Mouse (Mus musculus) G1E-ER4 (cell line): ENCODE results near the gene Kcmf1. TPM values are rescaled to one million over a fixed set of nuclear protein-coding genes. Genes with fewer than 3 reads are reported as not detected.

ENCODE experiments used
- GATA1 ChIP-seq: IDR thresholded peaks from one replicate; pipeline ENCODE4 v1.8.0; 2012; ENCODE audit warnings: low read length, inconsistent platforms
- polyA plus RNA-seq: library from polyadenylated mRNA; stranded (reverse); fragments of >175 nt; gene quantifications from 2 replicates; pipeline ENCODE4 v1.2.3, GENCODE M21; 2012

Gene Kcmf1
- polyA plus RNA-seq, 1 experiment: 25.8 TPM

DNA sequence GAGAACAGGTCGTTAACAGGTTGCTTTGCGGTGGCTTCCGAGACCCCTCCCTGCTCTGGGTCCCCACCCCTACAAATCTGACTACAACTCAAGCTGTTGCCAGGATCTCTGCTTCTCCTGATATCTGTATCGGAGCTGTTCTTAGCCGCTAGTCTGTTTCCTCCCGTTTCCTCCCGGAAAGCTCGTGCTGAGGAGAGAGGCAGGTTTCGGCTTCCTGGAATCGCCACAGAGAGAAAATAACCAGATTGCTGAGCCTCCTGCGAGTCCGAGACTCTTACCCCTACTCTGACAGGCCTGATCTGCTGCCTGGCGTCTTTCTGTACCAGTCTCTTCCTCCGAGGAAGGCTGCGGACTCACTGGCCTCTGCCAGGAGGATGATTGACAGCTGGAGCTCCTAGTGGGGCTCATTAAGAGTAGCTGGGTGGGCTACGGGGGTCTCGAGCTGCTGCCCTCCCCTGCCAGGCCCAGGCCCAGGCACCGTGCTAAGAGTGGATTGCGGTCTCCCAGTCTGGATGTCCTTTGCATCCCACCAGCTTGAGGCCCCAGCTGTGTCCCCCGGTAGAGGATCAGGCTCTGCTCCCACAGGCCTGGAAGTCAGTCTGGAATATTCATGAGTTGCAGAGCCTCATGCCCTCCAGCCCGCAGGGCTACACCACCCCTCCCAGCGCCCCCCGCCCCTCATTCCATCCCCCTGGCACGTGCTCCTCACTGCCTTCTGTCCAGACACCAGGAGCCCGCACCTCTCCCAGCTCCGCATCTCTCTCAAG is 74.6 kb downstream of the Kcmf1 start:
- TF ChIP-seq GATA1: no peak

DNA sequence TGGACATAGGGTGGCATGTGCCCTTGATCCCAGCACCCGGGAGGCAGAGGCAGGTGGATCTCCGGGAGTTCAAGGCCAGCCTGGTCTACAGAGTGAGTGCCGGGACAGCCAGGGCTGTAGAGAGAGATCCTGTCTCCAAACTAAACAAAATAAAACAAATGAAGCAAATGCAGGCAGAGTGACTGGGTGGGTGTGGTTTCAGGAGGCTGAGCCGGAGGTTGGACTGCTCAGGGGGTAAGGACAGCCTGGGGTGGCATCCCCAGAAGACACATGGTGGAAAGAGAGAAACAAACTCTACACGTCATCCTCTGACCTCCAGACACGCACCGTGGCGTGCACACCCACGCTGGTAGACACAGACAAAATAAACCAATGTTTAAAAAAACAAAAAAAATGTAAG is 86.3 kb downstream of the Kcmf1 start:
- no peak for TF ChIP-seq GATA1

DNA sequence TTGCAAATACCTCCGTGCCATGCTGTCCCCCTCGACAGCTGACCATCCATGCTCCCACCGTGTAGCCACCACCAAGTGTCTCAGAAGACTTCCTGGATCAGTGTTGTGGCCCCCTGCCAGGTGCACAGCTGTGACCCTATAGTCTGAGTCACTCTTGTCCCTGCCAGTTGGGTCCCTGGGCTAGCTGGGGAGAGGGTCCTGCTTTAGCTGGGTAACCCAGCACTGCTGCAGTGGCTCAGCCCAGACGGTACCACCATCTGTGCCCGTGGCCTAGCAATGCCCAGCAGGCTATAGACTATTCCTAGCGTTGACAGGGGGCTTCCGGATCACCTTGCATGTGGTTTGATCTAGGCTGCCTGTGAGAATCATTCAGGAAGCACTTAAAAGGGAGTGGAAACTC is 89.5 kb downstream of the Kcmf1 start:
- no peak for TF ChIP-seq GATA1

DNA sequence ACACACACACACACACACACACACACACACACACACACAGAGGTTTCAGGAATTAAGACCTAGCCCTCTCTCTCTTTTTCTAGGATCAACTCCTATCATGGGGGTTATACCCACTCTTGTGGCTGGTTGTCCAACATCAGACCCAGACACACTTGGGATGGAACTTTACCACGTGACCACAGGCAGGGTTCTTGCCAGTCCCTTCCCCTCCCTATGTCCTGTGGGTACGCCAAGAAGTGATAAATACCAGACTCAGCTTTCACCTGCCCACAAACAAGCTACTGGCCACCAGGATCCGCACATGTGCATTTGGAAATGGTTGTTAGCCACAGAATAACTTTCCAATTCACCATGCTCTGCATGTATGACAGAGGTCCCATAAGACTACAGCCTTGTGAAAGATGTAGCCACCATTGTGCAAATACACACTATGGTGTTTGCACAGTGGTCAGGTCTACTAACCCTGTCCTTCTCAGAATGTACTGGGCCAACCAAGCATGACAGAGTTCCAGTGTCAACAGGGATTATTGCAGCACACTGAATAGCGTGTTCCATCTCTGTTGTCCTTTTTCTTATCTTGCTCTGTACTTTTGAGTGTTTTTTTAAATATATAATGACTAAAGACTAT is 90.1 kb downstream of the Kcmf1 start:
- no peak for TF ChIP-seq GATA1

DNA sequence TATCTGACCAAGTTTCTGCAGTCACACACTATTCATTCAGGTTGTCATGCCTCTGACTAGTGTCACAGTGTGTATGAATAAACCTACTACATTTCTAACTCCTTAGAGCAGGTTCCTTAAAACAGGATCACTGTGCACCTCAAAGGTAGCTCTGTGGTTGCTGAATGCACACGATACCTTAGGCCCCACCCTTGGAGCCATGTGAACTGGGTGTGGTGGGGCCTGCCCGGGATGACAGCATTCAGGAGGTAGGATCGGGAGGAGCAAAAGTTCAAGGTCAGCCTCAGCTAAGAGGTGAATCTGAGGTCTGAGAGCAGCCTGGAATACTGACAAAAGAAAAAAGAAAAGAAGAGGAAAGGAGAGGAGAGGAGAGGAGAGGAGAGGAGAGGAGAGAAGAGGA is 91.4 kb downstream of the Kcmf1 start:
- TF ChIP-seq GATA1: no peak

DNA sequence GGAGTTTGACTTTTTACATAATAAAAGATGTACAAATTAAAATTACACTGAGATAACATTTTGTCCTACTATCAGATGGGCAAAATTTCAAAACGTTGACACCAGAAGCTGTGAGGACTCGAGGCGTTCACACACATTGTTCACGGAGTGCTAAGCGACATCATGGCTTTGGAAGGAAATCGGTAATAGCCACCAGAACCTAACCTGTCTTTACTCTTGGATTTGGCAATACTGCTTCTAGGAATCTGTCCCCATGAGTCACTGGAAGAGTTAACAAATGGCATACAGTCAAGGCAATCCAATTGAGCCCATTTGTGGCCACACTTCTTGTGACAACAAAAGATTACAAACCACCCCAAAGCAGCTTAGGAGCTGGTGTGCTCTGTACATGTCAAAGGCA is 96.1 kb downstream of the Kcmf1 start:
- no peak for TF ChIP-seq GATA1

DNA sequence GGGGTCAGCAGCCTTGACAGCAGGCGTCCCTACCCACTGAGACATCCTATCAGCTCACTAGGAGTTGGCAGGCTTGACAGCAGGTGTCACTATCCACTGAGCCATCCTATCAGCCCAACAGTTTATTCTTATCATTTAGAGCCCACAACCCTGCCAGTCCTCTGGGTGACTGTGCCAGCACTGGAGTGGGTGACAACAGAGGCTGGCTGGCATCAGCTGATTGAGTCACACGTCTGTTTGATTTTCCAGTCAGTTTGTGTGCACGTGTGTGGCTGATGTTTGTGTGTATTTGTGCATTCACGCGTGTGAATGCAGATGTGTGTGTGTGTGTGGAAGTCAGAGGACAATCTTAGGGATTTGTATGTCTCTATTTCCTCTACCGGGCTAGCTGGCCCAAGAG is 97.7 kb downstream of the Kcmf1 start:
- TF ChIP-seq GATA1: no peak

DNA sequence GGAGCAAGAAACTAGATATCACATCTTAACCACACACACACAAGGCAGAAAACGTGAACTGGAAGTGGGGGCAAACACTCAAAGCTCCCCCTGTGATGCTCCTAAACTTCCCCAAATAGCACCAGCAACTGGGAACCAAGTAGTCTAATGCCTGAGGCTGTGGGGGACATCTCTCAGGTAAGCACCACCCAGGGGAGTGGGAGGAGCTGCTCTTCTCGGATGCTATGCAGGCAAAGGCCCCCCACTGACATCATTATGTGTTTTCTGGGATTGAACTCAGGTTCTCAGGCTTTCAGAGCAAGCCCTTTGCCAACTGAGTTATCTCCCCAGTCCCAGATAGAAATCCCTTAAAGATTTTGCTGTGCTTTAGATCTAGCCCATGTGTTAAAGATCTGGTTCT is 99.1 kb downstream of the Kcmf1 start:
- no peak for TF ChIP-seq GATA1

DNA sequence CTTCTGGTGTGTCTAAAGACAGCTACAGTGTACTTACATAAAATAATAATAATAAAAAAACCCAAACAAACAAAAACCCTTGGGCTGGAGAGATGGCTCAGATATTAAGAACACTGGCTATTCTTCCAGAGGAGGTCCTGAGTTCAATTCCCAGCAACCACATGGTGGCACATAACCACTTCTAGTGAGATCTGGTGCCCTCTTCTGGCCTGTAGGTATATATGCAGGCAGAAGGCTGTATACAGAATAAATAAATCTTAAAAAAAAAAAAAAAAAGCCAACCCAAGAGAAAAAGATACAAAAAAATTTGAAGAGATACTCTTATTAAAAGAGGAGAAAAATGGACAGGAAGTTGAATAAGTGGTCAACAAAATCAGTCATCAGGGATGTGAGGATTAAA is 102.0 kb downstream of the Kcmf1 start:
- no peak for TF ChIP-seq GATA1

DNA sequence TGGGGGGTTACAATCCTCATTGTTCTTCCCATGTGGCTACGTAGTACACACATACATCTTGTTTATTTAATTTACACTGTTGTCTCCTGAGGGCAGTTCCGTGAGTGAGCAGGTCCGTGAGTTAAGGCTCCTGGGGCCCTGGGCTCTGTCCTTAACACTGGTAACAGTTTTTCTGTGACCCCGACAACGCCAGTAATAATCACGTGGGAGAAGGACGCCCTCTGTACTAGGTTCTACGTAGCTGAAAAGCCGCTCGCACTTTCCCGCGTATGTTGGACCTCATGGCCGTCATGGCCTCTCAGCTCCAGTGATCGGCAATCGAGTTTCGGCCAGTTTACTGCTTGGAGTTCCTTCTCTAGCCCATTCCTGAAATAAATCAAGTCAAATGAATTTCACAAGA is 104.3 kb downstream of the Kcmf1 start:
- TF ChIP-seq GATA1: no peak

DNA sequence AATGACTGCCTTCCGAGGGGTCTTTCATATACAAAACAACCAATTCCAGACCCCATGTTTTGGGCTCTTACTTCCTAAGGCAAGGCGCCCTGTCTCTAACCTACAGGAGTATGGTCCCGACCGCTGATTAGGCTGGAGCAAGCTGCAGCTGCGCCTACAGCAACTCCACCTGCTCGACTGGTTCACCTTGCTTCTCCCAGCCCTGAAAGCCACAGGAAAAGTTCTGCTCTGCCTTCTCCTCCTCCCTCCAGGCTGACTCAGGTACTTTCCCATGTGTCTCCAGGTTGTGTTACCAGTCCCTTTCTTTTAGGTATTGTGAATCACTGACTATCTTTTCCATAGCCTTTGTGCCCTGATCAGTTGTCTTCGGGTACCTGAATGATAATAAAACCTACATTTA is 104.9 kb downstream of the Kcmf1 start:
- TF ChIP-seq GATA1: no peak

DNA sequence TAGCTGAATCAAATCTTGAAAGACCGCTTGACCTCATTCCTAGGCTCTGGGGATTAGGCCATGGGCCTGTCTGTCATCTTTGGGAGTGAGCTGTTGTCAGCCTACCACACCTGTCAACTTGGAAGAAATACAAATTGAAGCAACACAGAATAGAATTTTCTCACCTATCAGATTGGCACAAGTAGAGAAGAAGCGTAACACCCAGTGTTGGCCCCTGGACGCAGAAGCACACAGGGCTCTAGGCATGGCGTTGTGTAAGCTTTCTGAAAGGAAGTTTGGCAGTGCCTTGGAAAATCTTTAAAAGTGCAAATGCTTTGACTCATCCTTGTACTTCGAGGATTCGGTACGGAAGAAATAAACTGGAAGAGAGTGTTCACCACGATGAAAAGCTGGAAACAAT is 107.1 kb downstream of the Kcmf1 start:
- no peak for TF ChIP-seq GATA1

Other genes with a start within 250 kb of the Kcmf1 start
- gene Tcf7l1, start 110.7 kb downstream of the Kcmf1 start, polyA plus RNA-seq: not detected in 2 replicates
- 1.0 and 1.2 TPM in 2 replicates for gene Tmsb10, start 58.8 kb upstream of the Kcmf1 start, polyA plus RNA-seq